Mouse (Mus musculus) heart, postnatal 14 days (tissue): ENCODE results near the gene Wdr38. TPM values are rescaled to one million over a fixed set of nuclear protein-coding genes. Genes with fewer than 3 reads are reported as not detected.
"Not testable (repeated sequence)": the region's sequence is repeated elsewhere in the genome, so short reads cannot be mapped to it uniquely, and the experiment has no call there.

Experiments used
- DNase-seq, 2 experiments: peaks; one replicate each; pipeline ENCODE4 v3.0.0; 2021 to 2022
- intact Hi-C: fragments of 180-260 bp; cut with DNase I; formaldehyde crosslinking; loops from one replicate; pipeline ENCODE4 v1.15.1; 2025
- total RNA-seq, 2 experiments: library from RNA; stranded (reverse); gene quantifications; 2 replicates each; pipeline ENCODE4 v1.2.3; 2021

Wdr38 gene
- total RNA-seq, 2 experiments from 2014 or later: 0.19 to 0.34 TPM

GRCm38 (mm10) chr2:38988929-38989328 is 8.3 kb upstream of the Wdr38 start:
- intact Hi-C loops: no loop called here
- no peak for DNase-seq

GRCm38 (mm10) chr2:38992004-38992403 is 5.3 kb upstream of the Wdr38 start:
- no peak for DNase-seq
- intact Hi-C loops: no loop called here

- intact Hi-C loops: no loop called here
Measured at GRCm38 (mm10) chr2:38992452-38992851, 4.8 kb upstream of the Wdr38 start.

GRCm38 (mm10) chr2:38999381-38999780 is 2.1 kb downstream of the Wdr38 start:
- DNase-seq: no peak
- intact Hi-C loops: loop anchor here (5.0 kb wide), 1 partner anchor 202 kb away; no protein-coding TSS in a partner anchor

More at GRCm38 (mm10) chr2:38992452-38992851, 4.8 kb upstream of the Wdr38 start:
- no peak for DNase-seq

GRCm38 (mm10) chr2:38999910-39000586 is 2.8 kb downstream of the Wdr38 start:
- intact Hi-C loops: loop anchor here (5.0 to 10.0 kb wide), 2 partner anchors 203 to 345 kb away; no protein-coding TSS in a partner anchor
- no peak for DNase-seq

GRCm38 (mm10) chr2:39000587-39000919 is 3.3 kb downstream of the Wdr38 start:
- intact Hi-C loops: loop anchor here (10.0 kb wide), 1 partner anchor 346 kb away; no protein-coding TSS in a partner anchor

GRCm38 (mm10) chr2:39001866-39002265 is 4.6 kb downstream of the Wdr38 start:
- DNase-seq: no peak
- intact Hi-C loops: loop anchor here (10.0 kb wide), 1 partner anchor 347 kb away; no protein-coding TSS in a partner anchor

More at GRCm38 (mm10) chr2:39000587-39000919, 3.3 kb downstream of the Wdr38 start:
- DNase-seq: no peak

GRCm38 (mm10) chr2:39003106-39003505 is 5.8 kb downstream of the Wdr38 start:
- intact Hi-C loops: loop anchor here (10.0 kb wide), 1 partner anchor 348 kb away; no protein-coding TSS in a partner anchor

GRCm38 (mm10) chr2:39003512-39003911 is 6.2 kb downstream of the Wdr38 start:
- DNase-seq: no peak
- intact Hi-C loops: loop anchor here (10.0 kb wide), 1 partner anchor 349 kb away; no protein-coding TSS in a partner anchor

More at GRCm38 (mm10) chr2:39003106-39003505, 5.8 kb downstream of the Wdr38 start:
- DNase-seq: no peak

- DNase-seq: peak in 1 of 2 experiments; percentile 25
- intact Hi-C loops: loop anchor here (10.0 kb wide), 1 partner anchor 350 kb away; no protein-coding TSS in a partner anchor
Measured at GRCm38 (mm10) chr2:39004372-39004771, 7.1 kb downstream of the Wdr38 start.

- intact Hi-C loops: loop anchor here (10.0 kb wide), 1 partner anchor 350 kb away; no protein-coding TSS in a partner anchor
- peak; percentile 93 for DNase-seq
Measured at GRCm38 (mm10) chr2:39004880-39005435, 7.7 kb downstream of the Wdr38 start, which contains the start of gene Arpc5l. TSS of gene Arpc5l (plus strand) at chr2:39005348.

- DNase-seq: no peak
- intact Hi-C loops: loop anchor here (10.0 kb wide), 1 partner anchor 351 kb away; no protein-coding TSS in a partner anchor
Measured at GRCm38 (mm10) chr2:39005574-39006079, 8.4 kb downstream of the Wdr38 start, which contains the start of gene Rpl35. TSS of gene Rpl35 (minus strand) at chr2:39005624.

GRCm38 (mm10) chr2:39006149-39006730 is 9.0 kb downstream of the Wdr38 start:
- DNase-seq: no peak
- intact Hi-C loops: loop anchor here (10.0 kb wide), 1 partner anchor 351 kb away; no protein-coding TSS in a partner anchor

GRCm38 (mm10) chr2:39007865-39008264 is 10.6 kb downstream of the Wdr38 start:
- intact Hi-C loops: loop anchor here (10.0 kb wide), 1 partner anchor 353 kb away; no protein-coding TSS in a partner anchor

GRCm38 (mm10) chr2:39008350-39008851 is 11.1 kb downstream of the Wdr38 start:
- DNase-seq: no peak
- intact Hi-C loops: loop anchor here (10.0 kb wide), 1 partner anchor 354 kb away; no protein-coding TSS in a partner anchor

More at GRCm38 (mm10) chr2:39007865-39008264, 10.6 kb downstream of the Wdr38 start:
- peak; percentile 96 to 97 for DNase-seq

GRCm38 (mm10) chr2:39008954-39009365 is 11.7 kb downstream of the Wdr38 start:
- DNase-seq: peak in 1 of 2 experiments; percentile 43
- intact Hi-C loops: loop anchor here (10.0 kb wide), 1 partner anchor 354 kb away; no protein-coding TSS in a partner anchor

- intact Hi-C loops, DNase-seq: not testable (repeated sequence)
Measured at GRCm38 (mm10) chr2:39010144-39010543, 12.9 kb downstream of the Wdr38 start.

- DNase-seq: no peak
- intact Hi-C loops: no loop called here
Measured at GRCm38 (mm10) chr2:39011264-39011663, 14.0 kb downstream of the Wdr38 start.

- no peak for DNase-seq
Measured at GRCm38 (mm10) chr2:39011971-39012370, 14.7 kb downstream of the Wdr38 start.

GRCm38 (mm10) chr2:39012768-39013279 is 15.5 kb downstream of the Wdr38 start:
- intact Hi-C loops: no loop called here

More at GRCm38 (mm10) chr2:39011971-39012370, 14.7 kb downstream of the Wdr38 start:
- intact Hi-C loops: no loop called here

More at GRCm38 (mm10) chr2:39012768-39013279, 15.5 kb downstream of the Wdr38 start:
- no peak for DNase-seq
